28 mouse cellular contexts compared by ENCODE assay signal in genomic region chr5:150064286-150064685, GRCm38 (mm10). TPM values are rescaled to one million over a fixed set of nuclear protein-coding genes. Genes with fewer than 3 reads are reported as not detected.
DNase-seq lines count a peak whose midpoint lies in the region; ATAC-seq and TF ChIP-seq lines count a peak whose summit lies in the region.
"Had no signal": no experiment of that assay in that cellular context is flagged by ENCODE, and none has a peak within 500 bp of the region (broad histone marks: within the 10 kb centered on the region; RNA-seq: fewer than 3 reads in every experiment).

No protein-coding gene starts in this region.

- H3K27me3 ChIP-seq in limb, embryonic 11.5 days (ENCODE audit: control insufficient read depth, insufficient read depth, low read length): no peaks in the 10 kb centered on the region
- H3K27me3 ChIP-seq in limb, embryonic 10.5 days (ENCODE audit: low read depth, poor library complexity, severe bottlenecking): no peaks in the 10 kb centered on the region
- H3K27me3 ChIP-seq: embryonic facial prominence, embryonic 13.5 days; embryonic facial prominence, embryonic 15.5 days; forebrain, embryonic 12.5 days had no signal

- DNase-seq in limb, embryonic 11.5 days (ENCODE audit: low spot score): peak; percentile 13
- DNase-seq in limb, embryonic 10.5 days (ENCODE audit: low spot score): no peak
- peak; percentile 78 for DNase-seq in ES-CJ7 (ENCODE audit: low read depth, low spot score)
- DNase-seq in R1 (ENCODE audit: low read depth, low spot score): peak; percentile 56
- DNase-seq in brain, embryonic 14.5 days (ENCODE audit: low read depth): peak; percentile 8
- no peak for DNase-seq in right cerebral cortex, postnatal 4 days
- DNase-seq in frontal cortex, postnatal 25 days (ENCODE audit: low spot score in 2 of 2): no peak
- DNase-seq: adrenal gland, adult 8-10 months; adrenal gland, postnatal 14 days; adrenal gland, postnatal 36 days; cerebellum, adult 11 months; cerebellum, adult 18-20 months; cerebellum, adult 8-10 months; cerebellum, adult 9-11 months; cerebellum, postnatal 14 days; cerebellum, postnatal 36 days; embryo, embryonic 11 days had no signal

- 67% methylated on average over 10 of the region's 10 CpGs for WGBS in limb, embryonic 11.5 days
- WGBS in limb, embryonic 10.5 days: 70% methylated on average over 10 of the region's 10 CpGs

- TF ChIP-seq CTCF in brain, embryonic 14.5 days (IDR thresholded peaks at IDR 0.05; ENCODE audit: borderline replicate concordance, extremely low read depth, insufficient read depth, insufficient read length): no peak

- no peaks in the 10 kb centered on the region for H3K9me3 ChIP-seq in limb, embryonic 11.5 days (ENCODE audit: control insufficient read depth, low read length)
- H3K9me3 ChIP-seq in limb, embryonic 10.5 days (replicated peaks): no peaks in the 10 kb centered on the region
- H3K9me3 ChIP-seq: embryonic facial prominence, embryonic 13.5 days; embryonic facial prominence, embryonic 15.5 days; forebrain, embryonic 12.5 days had no signal

- no peaks in the 10 kb centered on the region for H3K4me1 ChIP-seq in limb, embryonic 11.5 days (ENCODE audit: control insufficient read depth, insufficient read depth, low read length)
- no peaks in the 10 kb centered on the region for H3K4me1 ChIP-seq in limb, embryonic 10.5 days
- H3K4me1 ChIP-seq: embryonic facial prominence, embryonic 13.5 days; embryonic facial prominence, embryonic 15.5 days; forebrain, embryonic 10.5 days had no signal

- H3K4me2 ChIP-seq in limb, embryonic 11.5 days (ENCODE audit: low read depth, severe bottlenecking): no peak overlapping the region
- H3K4me2 ChIP-seq: embryonic facial prominence, embryonic 13.5 days; embryonic facial prominence, embryonic 15.5 days; forebrain, embryonic 12.5 days had no signal

- H3K27ac ChIP-seq in limb, embryonic 11.5 days (replicated peaks; ENCODE audit: low read depth, low read length): no peak overlapping the region
- no peak overlapping the region for H3K27ac ChIP-seq in limb, embryonic 10.5 days
- H3K27ac ChIP-seq: embryonic facial prominence, embryonic 13.5 days; embryonic facial prominence, embryonic 15.5 days; forebrain, embryonic 10.5 days; forebrain, embryonic 12.5 days had no signal

- no peaks in the 10 kb centered on the region for H3K36me3 ChIP-seq in limb, embryonic 11.5 days (ENCODE audit: control insufficient read depth, insufficient read depth, low read length)
- no peaks in the 10 kb centered on the region for H3K36me3 ChIP-seq in limb, embryonic 10.5 days
- H3K36me3 ChIP-seq: embryonic facial prominence, embryonic 13.5 days; embryonic facial prominence, embryonic 15.5 days; forebrain, embryonic 10.5 days; forebrain, embryonic 12.5 days; G1E had no signal

- ATAC-seq in limb, embryonic 11.5 days (ENCODE audit: insufficient number of reproducible peaks, low FRiP score, low TSS enrichment, low read depth): no peak
- ATAC-seq: activated CD4-positive, CD25-positive, alpha-beta regulatory T cell, adult 4 months; forebrain, embryonic 14.5 days; forebrain, embryonic 16.5 days; Patski had no signal

- H3K4me3 ChIP-seq in limb, embryonic 11.5 days (ENCODE audit: low read depth, low read length): no peak overlapping the region
- no peak overlapping the region for H3K4me3 ChIP-seq in limb, embryonic 10.5 days
- H3K4me3 ChIP-seq: embryonic facial prominence, embryonic 13.5 days; embryonic facial prominence, embryonic 15.5 days; erythroblast, embryonic 14.5 days; forebrain, embryonic 10.5 days; forebrain, embryonic 12.5 days had no signal

- no peak overlapping the region for H3K9ac ChIP-seq in limb, embryonic 11.5 days (ENCODE audit: low read length)
- H3K9ac ChIP-seq: embryonic facial prominence, embryonic 13.5 days; embryonic facial prominence, embryonic 15.5 days; forebrain, embryonic 12.5 days had no signal

- no peak for TF ChIP-seq POLR2A in brain, embryonic 14.5 days (IDR thresholded peaks at IDR 0.05; ENCODE audit: borderline replicate concordance, extremely low read depth, insufficient read depth, insufficient read length, poor library complexity, severe bottlenecking)

RNA-seq across cellular contexts. Expression of gene Rxfp2, which starts 45.8 kb away (rescaled TPM):
- 1.8 and 2.0 TPM in 2 replicates for polyA plus RNA-seq in limb, embryonic 11.5 days (2014; fragmentation: Nextera tagmentation; extraction: Ambion mirVana)
- 0.89 and 2.1 TPM in 2 replicates for polyA plus RNA-seq in limb, embryonic 10.5 days (2016; fragmentation: Nextera tagmentation; extraction: Ambion mirVana)
- polyA plus RNA-seq in brain, embryonic 14.5 days (2012; rRNA removed): 0.78 and 1.1 TPM in 2 replicates
- polyA plus RNA-seq: activated CD4-positive, CD25-positive, alpha-beta regulatory T cell, adult 4 months; C2C12; erythroblast, embryonic 14.5 days; G1E; Patski had no signal

RNA-seq across cellular contexts. Expression of gene Fry, which starts 54.2 kb away (rescaled TPM):
- 4.7 and 5.2 TPM in 2 replicates for polyA plus RNA-seq in limb, embryonic 11.5 days (2014; fragmentation: Nextera tagmentation; extraction: Ambion mirVana)
- polyA plus RNA-seq in limb, embryonic 10.5 days (2016; fragmentation: Nextera tagmentation; extraction: Ambion mirVana): 3.2 and 3.3 TPM in 2 replicates
- polyA plus RNA-seq in brain, embryonic 14.5 days (2012; rRNA removed): 38.3 and 61.6 TPM in 2 replicates

Comparison
In these comparisons a context has a peak if more than half of its experiments do, and no peak if none do; other contexts are left out.
1. DNase-seq: peak in limb, embryonic 11.5 days (single experiment), ES-CJ7 (single experiment), R1 (single experiment) and brain, embryonic 14.5 days (single experiment); none in limb, embryonic 10.5 days (single experiment), right cerebral cortex, postnatal 4 days (single experiment) and frontal cortex, postnatal 25 days (0 of 2).